Mouse (Mus musculus) lung, embryonic 16.5 days (tissue): ENCODE measurements at regions not wholly inside any gene's neighbourhood (a gene's known extent, or its start where the extent isn't known, plus 50 kb on each side); places are given as distances from the start of the nearest gene placed in this dataset.

Source experiments
- ATAC-seq: fragments of 200-750 bp; cut with Nextera tagmentation; 2 replicates; pipeline ENCODE4 v1.8.0; 2017; ENCODE audit warnings: low read depth, mild to moderate bottlenecking, moderate library complexity
- H3K27ac ChIP-seq: fragments of 300-500 bp; sonication (generic); 2 replicates; pipeline ENCODE4 v1.5.1; 2014; ENCODE audit warnings: mild to moderate bottlenecking, control low read depth, low read length
- H3K27me3 ChIP-seq: fragments of 300-500 bp; sonication (generic); 2 replicates; pipeline ENCODE4 v1.6.1; 2014; ENCODE audit warnings: low read depth, low read length, mixed read lengths; ENCODE audit not compliant: control insufficient read depth, insufficient read depth
- H3K36me3 ChIP-seq: fragments of 300-500 bp; sonication (generic); 2 replicates; pipeline ENCODE4 v1.6.1; 2014; ENCODE audit warnings: low read length; ENCODE audit not compliant: control insufficient read depth, insufficient read depth
- H3K4me1 ChIP-seq: fragments of 300-500 bp; sonication (generic); replicated peaks from 2 replicates; pipeline ENCODE4 v1.6.1; 2014; ENCODE audit warnings: low read length, mixed read lengths; ENCODE audit not compliant: control insufficient read depth, insufficient read depth
- H3K4me2 ChIP-seq: fragments of 300-500 bp; sonication (generic); 2 replicates; pipeline ENCODE4 v1.6.1; 2014; ENCODE audit warnings: low read depth, low read length, control low read depth
- H3K4me3 ChIP-seq: fragments of 300-500 bp; sonication (generic); 2 replicates; pipeline ENCODE4 v1.5.1; 2014; ENCODE audit warnings: mild to moderate bottlenecking, low read length, control low read depth
- H3K9ac ChIP-seq: fragments of 300-500 bp; sonication (generic); 2 replicates; pipeline ENCODE4 v1.6.1; 2014; ENCODE audit warnings: low read length, control low read depth
- H3K9me3 ChIP-seq: fragments of 300-500 bp; sonication (generic); 2 replicates; pipeline ENCODE4 v1.6.1; 2016; ENCODE audit warnings: low read length; ENCODE audit not compliant: control insufficient read depth
- WGBS: fragments of 180-500 bp; shearing (Covaris S2); extraction: QIAGEN DNeasy Blood & Tissue Kit; methylation state at CpG from one replicate; pipeline ENCODE4 v1.1.7; 2014; 5-methylcytosine and 5-hydroxymethylcytosine counted together

- Histone ChIP-seq H3K36me3 (no peaks in the 10 kb centered on the region), H3K4me3 (no peak overlapping the region), H3K4me2 (no peak overlapping the region), H3K9ac (no peak overlapping the region), H3K27ac (no peak overlapping the region), H3K4me1 (no peaks in the 10 kb centered on the region), H3K9me3 (no peaks in the 10 kb centered on the region), H3K27me3 (no peaks in the 10 kb centered on the region)
- 91% methylated on average over 1 of the region's 1 CpGs for WGBS
- ATAC-seq = no peak
Measured at GRCm38 (mm10) chr6:94925408-94925807, 191.6 kb upstream of the Kbtbd8 start.

- Histone ChIP-seq H3K27ac (no peak overlapping the region), H3K4me2 (no peak overlapping the region), H3K4me3 (no peak overlapping the region), H3K36me3 (no peaks in the 10 kb centered on the region), H3K9me3 (no peaks in the 10 kb centered on the region), H3K4me1 (no peaks in the 10 kb centered on the region), H3K27me3 (no peaks in the 10 kb centered on the region), H3K9ac (no peak overlapping the region)
- ATAC-seq = no peak
- WGBS = 83% methylated on average over 11 of the region's 11 CpGs
Measured at GRCm38 (mm10) chr6:94924338-94925039, 192.6 kb upstream of the Kbtbd8 start.

GRCm38 (mm10) chr6:94921741-94922140, 195.3 kb upstream of the Kbtbd8 start:
- Histone ChIP-seq H3K27me3 (no peaks in the 10 kb centered on the region), H3K9me3 (no peaks in the 10 kb centered on the region), H3K4me3 (no peak overlapping the region), H3K4me1 (no peaks in the 10 kb centered on the region), H3K9ac (no peak overlapping the region), H3K4me2 (no peak overlapping the region), H3K27ac (no peak overlapping the region), H3K36me3 (no peaks in the 10 kb centered on the region)
- ATAC-seq = no peak
- 56% methylated on average over 2 of the region's 2 CpGs for WGBS

- Histone ChIP-seq H3K27me3 (no peaks in the 10 kb centered on the region), H3K4me1 (no peaks in the 10 kb centered on the region; the same call in 1 of the 2 replicates), H3K36me3 (no peaks in the 10 kb centered on the region), H3K4me3 (no peak overlapping the region), H3K9ac (no peak overlapping the region), H3K9me3 (no peaks in the 10 kb centered on the region), H3K27ac (no peak overlapping the region), H3K4me2 (no peak overlapping the region)
- 85% methylated on average over 2 of the region's 2 CpGs for WGBS
- no peak for ATAC-seq
Measured at GRCm38 (mm10) chr6:94920770-94921169, 196.3 kb upstream of the Kbtbd8 start.

- Histone ChIP-seq H3K9ac (no peak overlapping the region), H3K9me3 (no peaks in the 10 kb centered on the region), H3K4me3 (no peak overlapping the region), H3K27ac (no peak overlapping the region), H3K4me2 (no peak overlapping the region), H3K36me3 (no peaks in the 10 kb centered on the region), H3K27me3 (no peaks in the 10 kb centered on the region), H3K4me1 (no peaks in the 10 kb centered on the region; the same call in 1 of the 2 replicates)
- WGBS = 59% methylated on average over 5 of the region's 5 CpGs
- no peak for ATAC-seq
Measured at GRCm38 (mm10) chr6:94919194-94919743, 197.8 kb upstream of the Kbtbd8 start.

- 39% methylated on average over 8 of the region's 8 CpGs for WGBS
- peak; percentile 64 for ATAC-seq
- H3K4me3 ChIP-seq = no peak overlapping the region
- no peaks in the 10 kb centered on the region; the same call in 1 of the 2 replicates for H3K27me3 ChIP-seq
- H3K4me1 ChIP-seq = peaks cover 2% of the 10 kb centered on the region
- H3K4me2 ChIP-seq = no peak overlapping the region
- H3K36me3 ChIP-seq = no peaks in the 10 kb centered on the region
- H3K9me3 ChIP-seq = no peaks in the 10 kb centered on the region
- H3K9ac ChIP-seq = no peak overlapping the region
- H3K27ac ChIP-seq = no peak overlapping the region
Measured at GRCm38 (mm10) chr6:94915842-94916620, 201.0 kb upstream of the Kbtbd8 start.

GRCm38 (mm10) chr6:94911836-94912235, 205.2 kb upstream of the Kbtbd8 start:
- H3K4me2 ChIP-seq = no peak overlapping the region
- peak; percentile 83 for ATAC-seq
- H3K27ac ChIP-seq = peak overlapping the region; percentile 42
- no peaks in the 10 kb centered on the region; the same call in 1 of the 2 replicates for H3K27me3 ChIP-seq
- no peaks in the 10 kb centered on the region for H3K36me3 ChIP-seq
- no peaks in the 10 kb centered on the region for H3K9me3 ChIP-seq
- 57% methylated on average over 3 of the region's 3 CpGs for WGBS
- no peak overlapping the region for H3K9ac ChIP-seq
- no peak overlapping the region for H3K4me3 ChIP-seq
- peaks cover 2% of the 10 kb centered on the region for H3K4me1 ChIP-seq

- 45% methylated on average over 9 of the region's 9 CpGs for WGBS
- H3K27ac ChIP-seq = peak overlapping the region; percentile 42
- peak; percentile 40; the same call in 1 of the 2 replicates for ATAC-seq
Measured at GRCm38 (mm10) chr6:94911374-94911773, 205.7 kb upstream of the Kbtbd8 start.

GRCm38 (mm10) chr6:94900862-94901261, 200.9 kb upstream of the Lrig1 start:
- no peak for ATAC-seq
- Histone ChIP-seq H3K27ac (no peak overlapping the region), H3K9me3 (no peaks in the 10 kb centered on the region), H3K4me1 (no peaks in the 10 kb centered on the region), H3K4me2 (no peak overlapping the region), H3K36me3 (no peaks in the 10 kb centered on the region), H3K9ac (no peak overlapping the region), H3K27me3 (no peaks in the 10 kb centered on the region), H3K4me3 (no peak overlapping the region)
- WGBS = 58% methylated on average over 4 of the region's 4 CpGs

More at GRCm38 (mm10) chr6:94911374-94911773, 205.7 kb upstream of the Kbtbd8 start:
- Histone ChIP-seq H3K4me3 (no peak overlapping the region), H3K36me3 (no peaks in the 10 kb centered on the region), H3K9me3 (no peaks in the 10 kb centered on the region), H3K9ac (no peak overlapping the region), H3K27me3 (no peaks in the 10 kb centered on the region; the same call in 1 of the 2 replicates), H3K4me2 (no peak overlapping the region), H3K4me1 (peaks cover 2% of the 10 kb centered on the region)
